Mouse (Mus musculus): ENCODE results near the gene Prrxl1.

Gene Prrxl1

GRCm38 (mm10) chr14:32599290-32600041, at the start of gene Prrxl1:
Gene Prrxl1, plus strand, starts transcription at chr14:32599407.
- DNase-seq (ENCODE audit: low read depth): no peak

DNA sequence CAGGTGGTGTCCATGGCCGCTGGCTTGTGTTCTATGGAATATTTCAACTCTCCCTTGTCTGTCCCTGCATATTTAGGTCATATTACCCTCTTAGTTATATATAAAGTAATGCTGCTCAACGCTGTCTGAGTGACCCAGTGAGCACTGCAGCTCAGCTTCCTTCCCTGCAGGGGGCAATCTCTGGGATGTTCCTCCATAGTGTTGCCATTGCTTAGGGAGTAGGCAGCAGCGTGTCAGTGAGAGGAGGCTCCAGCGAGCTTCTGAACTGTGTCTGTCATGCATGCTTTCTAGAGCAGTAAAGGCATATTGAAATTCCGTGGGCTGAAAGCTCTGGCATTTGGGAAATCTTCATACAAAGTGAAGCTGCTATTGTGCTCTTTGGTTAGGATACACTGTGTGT, 47.4 kb upstream of the Prrxl1 start:
- no peak for DNase-seq (ENCODE audit: low read depth)

DNA sequence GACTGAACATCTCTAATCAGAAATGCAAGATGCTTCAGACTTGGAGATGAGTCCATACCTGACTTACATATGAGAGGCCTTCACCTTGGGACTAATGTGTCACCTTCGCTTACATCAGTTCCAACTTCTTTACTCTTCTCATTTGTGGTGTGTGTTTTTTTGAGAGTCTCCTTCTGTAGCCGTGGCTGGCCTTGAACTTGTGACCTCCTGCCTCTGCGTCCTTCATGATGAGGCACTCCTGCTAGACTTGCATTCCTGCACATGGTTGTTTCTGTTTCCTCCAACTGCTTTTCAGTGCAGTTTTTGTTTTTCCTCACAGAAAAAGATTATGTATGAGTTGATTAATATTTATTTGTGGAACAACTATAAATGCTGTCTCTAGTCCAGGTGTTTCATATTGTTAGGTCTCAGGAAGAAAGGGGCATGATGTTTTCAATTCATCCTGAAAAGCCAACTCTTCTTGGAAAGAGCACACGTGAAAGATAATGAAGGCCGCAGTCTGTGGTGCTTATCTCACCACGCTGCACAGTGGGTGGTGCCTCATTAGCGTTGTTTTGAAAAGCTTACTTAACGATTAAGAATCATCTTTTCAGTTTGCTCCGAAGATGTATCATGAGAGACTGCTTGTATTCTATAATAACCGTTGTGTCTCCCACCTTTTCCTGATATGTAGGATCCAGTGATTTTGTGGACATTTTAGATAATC, 45.9 kb upstream of the Prrxl1 start:
- no peak for DNase-seq (ENCODE audit: low read depth)

- no peak for DNase-seq (ENCODE audit: low read depth)
These were observed 44.2 kb upstream of the Prrxl1 start for GRCm38 (mm10) chr14:32554860-32555526.

GRCm38 (mm10) chr14:32561428-32561827, 37.8 kb upstream of the Prrxl1 start:
- no peak for DNase-seq (ENCODE audit: low read depth)

GRCm38 (mm10) chr14:32563661-32564060, 35.5 kb upstream of the Prrxl1 start:
- no peak for DNase-seq (ENCODE audit: low read depth)

DNA sequence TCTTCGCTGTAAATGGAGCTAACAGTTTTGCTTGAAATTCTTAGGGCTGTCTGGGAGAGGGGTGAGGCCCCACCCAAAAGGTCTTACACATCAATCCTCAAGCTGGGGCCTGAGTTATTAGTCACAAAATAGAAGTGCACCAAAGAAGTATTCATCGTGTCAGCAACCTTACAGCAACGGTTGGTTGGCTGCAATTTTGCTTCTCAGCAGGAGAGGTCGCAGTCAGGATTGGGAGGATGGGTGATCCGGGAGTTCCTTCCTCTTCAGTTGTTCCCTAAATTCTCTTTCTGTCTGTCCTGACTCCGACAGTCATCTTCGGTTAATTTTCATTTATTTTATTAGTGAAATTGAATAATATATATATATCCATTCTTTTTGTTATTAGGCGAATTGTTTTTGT, 26.7 kb upstream of the Prrxl1 start:
- DNase-seq (ENCODE audit: low read depth): no peak

DNA sequence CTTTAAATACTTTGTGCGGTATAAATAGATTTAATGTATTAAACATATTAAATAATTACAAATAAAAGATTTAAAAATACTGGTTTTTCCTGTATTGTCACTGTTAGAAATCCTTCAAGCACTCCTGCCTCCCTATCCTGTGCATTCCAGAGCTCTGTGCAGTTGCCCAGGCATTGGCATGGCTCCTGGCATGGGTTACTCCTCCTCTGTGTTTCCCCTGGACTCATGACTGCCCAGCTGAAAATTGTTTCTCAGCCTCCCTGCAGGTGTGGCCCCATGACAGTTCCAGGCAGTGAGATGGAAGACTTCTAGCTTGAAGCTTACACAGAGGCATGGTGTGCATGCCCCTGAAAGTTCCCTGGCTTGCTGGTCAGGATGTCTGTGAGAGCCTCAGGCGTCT, 20.8 kb upstream of the Prrxl1 start:
- no peak for DNase-seq (ENCODE audit: low read depth)

DNA sequence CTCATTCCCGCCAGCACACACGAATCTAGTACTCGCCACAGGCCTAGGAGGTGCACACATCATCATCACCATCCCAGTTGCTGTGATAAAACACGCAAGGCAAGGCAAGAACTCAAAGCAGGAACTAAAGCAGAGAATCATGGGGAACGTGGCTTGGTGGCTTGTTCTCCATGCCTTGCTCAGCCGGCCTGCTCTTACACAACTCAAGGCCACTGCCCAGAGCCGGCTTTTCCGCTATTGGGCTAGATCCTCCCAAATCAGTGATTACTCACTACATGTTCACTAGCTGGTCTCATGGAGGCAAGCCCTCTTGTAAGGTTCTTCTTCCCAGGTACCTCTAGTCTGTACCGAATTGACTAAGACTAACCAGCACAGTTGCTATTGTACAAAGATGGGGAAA, 15.5 kb upstream of the Prrxl1 start:
- peak; percentile 78 for DNase-seq (ENCODE audit: low read depth)

GRCm38 (mm10) chr14:32587013-32587784, 12.0 kb upstream of the Prrxl1 start:
- DNase-seq (ENCODE audit: low read depth): peak; percentile 85

GRCm38 (mm10) chr14:32590377-32590776, 8.8 kb upstream of the Prrxl1 start:
- DNase-seq (ENCODE audit: low read depth): no peak

DNA sequence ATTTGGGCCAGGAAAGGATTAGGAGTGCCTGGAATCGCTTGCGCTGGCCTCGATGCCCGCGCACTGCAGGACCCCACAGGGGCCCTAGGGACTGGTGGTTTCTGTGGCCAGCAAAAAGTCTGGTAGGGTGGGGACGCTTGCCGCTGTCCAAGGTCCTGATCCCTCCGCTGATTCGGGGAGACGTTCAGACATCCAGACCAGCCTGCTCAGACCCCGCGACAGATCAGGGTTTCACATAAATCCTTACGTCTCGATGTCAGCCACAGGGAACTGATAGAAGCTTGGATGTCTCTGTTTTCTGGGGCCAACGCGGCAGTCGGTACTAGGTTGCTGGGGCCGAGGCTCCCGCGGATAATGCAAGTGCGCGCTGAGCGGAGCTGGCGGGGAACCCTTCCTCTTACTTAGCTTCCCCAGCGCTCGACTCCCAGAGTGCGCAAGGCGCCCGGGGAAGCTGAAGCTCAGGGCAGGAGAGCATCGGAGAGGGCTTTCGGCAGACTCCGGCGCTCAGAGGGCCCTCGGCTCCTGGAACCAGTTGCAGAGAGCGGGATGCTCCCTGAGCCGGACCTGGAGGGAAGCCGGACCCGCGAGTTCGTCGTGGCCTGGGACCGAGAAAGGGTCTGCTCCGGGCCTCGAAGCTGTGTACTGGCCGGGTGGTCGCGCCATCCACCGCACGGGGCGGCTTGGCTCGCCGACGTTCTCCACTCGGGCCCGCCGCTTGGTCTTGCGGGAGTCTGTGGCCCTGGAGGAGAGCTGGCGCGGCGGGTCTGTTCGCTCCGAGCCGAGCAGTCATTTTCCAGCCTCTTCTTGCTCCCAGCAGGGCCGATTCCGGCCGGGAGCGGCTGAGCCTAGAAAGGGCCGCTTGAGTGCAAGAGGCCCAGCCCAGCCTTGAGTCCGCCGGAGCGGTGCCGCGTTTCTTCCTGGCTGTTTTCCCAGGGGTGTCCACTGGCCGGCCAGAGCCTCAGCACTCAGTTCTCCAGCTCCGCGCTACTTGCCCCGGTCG, 1.7 kb upstream of the Prrxl1 start:
- DNase-seq (ENCODE audit: low read depth): peak; percentile 19

- DNase-seq (ENCODE audit: low read depth): no peak
These were observed 579 bp upstream of the Prrxl1 start for GRCm38 (mm10) chr14:32598437-32599219.

GRCm38 (mm10) chr14:32600110-32600509, 903 bp downstream of the Prrxl1 start:
- DNase-seq (ENCODE audit: low read depth): no peak

GRCm38 (mm10) chr14:32605508-32605907, 6.3 kb downstream of the Prrxl1 start:
- DNase-seq (ENCODE audit: low read depth): no peak

- DNase-seq (ENCODE audit: low read depth): no peak
These were observed 7.1 kb downstream of the Prrxl1 start for GRCm38 (mm10) chr14:32606316-32606715.

DNA sequence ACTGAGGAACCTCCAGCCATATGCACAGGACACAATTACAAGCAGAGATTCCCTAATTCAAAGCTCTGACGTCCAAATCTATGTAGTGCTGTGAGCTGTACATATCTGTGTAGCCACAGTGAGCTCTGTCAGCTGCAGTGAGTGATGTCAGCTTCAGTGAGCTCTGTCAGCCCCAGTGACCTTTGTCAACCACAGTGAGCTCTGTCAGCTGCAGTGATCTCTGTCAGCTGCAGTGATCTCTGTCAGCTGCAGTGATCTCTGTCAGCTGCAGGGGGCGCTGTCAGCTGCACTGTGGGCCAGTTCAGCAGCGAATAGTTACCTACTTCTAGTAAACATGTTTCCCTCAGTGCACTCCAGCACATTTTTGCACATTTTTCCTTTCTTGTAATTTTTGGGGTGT, 10.2 kb downstream of the Prrxl1 start:
- DNase-seq (ENCODE audit: low read depth): peak; percentile 57

DNA sequence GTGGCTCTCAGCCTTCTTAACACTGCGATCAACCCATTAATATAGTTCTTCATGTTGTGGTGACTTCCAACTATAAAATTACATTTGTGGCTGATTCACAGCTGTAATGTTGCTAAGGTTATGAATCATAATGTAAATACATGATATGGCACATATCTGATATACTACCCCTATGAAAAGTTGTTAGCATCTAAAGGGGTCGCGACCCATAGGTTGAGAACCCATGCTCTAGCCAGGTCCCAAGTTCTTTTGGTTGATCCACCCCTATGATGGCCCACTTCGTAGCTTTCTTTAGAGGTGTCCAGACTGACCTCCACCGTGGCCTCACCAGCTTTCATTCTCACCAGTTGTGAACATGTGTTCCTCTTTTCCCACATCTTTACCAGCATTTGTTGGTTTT, 18.0 kb downstream of the Prrxl1 start:
- DNase-seq (ENCODE audit: low read depth): no peak

- DNase-seq (ENCODE audit: low read depth): peak; percentile 87
These were observed 25.0 kb downstream of the Prrxl1 start for GRCm38 (mm10) chr14:32624245-32624644.

GRCm38 (mm10) chr14:32624811-32625210, 25.6 kb downstream of the Prrxl1 start:
- no peak for DNase-seq (ENCODE audit: low read depth)

All from 416B (cell line).